Comparison of ENCODE assay signal across 24 mouse cellular contexts in genomic region chr9:60807996-60808395, GRCm38 (mm10). TPM values are rescaled to one million over a fixed set of nuclear protein-coding genes. Genes with fewer than 3 reads are reported as not detected.
A peak's percentile ranks its signal among the peaks of the same experiment; 100 is the strongest.
DNase-seq lines count a peak whose midpoint lies in the region; ATAC-seq and TF ChIP-seq lines count a peak whose summit lies in the region.
"Had no signal": no experiment of that assay in that cellular context is flagged by ENCODE, and none has a peak within 500 bp of the region (broad histone marks: within the 10 kb centered on the region; RNA-seq: fewer than 3 reads in every experiment).

No protein-coding gene starts in this region.

- H3K9me3 ChIP-seq in kidney, embryonic 16.5 days (ENCODE audit: low read length), result no peaks in the 10 kb centered on the region
- H3K9me3 ChIP-seq: embryonic facial prominence, embryonic 15.5 days; forebrain, embryonic 12.5 days had no signal

- peak; percentile 70 for DNase-seq in gastrocnemius, adult 2 months
- no peak for DNase-seq in gastrocnemius, postnatal 10 days
- DNase-seq in kidney, adult 2 months, result peak; percentile 30
- DNase-seq in thymus, adult 2 months, result no peak
- DNase-seq in thymus, postnatal 14 days, result no peak
- peak; percentile 40 for DNase-seq in skeletal muscle tissue, adult 2 months (ENCODE audit: low read depth, low spot score)
- no peak for DNase-seq in right cerebral cortex, postnatal 25 days
- DNase-seq: adrenal gland, adult 2 months; adrenal gland, postnatal 10 days; adrenal gland, postnatal 25 days; cerebellum, adult 11 months; cerebellum, adult 18-20 months; cerebellum, adult 8-10 months; cerebellum, adult 9-11 months; cerebellum, postnatal 14 days; cerebellum, postnatal 36 days; embryo, embryonic 11 days had no signal

- ATAC-seq in kidney, embryonic 16.5 days (ENCODE audit: low FRiP score, low TSS enrichment), result no peak
- ATAC-seq: forebrain, embryonic 14.5 days had no signal

- H3K4me2 ChIP-seq in kidney, embryonic 16.5 days (replicated peaks; ENCODE audit: low read depth, low read length), result no peak overlapping the region
- H3K4me2 ChIP-seq: embryonic facial prominence, embryonic 13.5 days; embryonic facial prominence, embryonic 15.5 days; forebrain, embryonic 12.5 days had no signal

- 64% methylated on average over 5 of the region's 5 CpGs for WGBS in kidney, adult 2 months
- WGBS in kidney, embryonic 16.5 days, result 83% methylated on average over 5 of the region's 5 CpGs
- WGBS in thymus, adult 2 months, result 12% methylated on average over 5 of the region's 5 CpGs

- no peak for TF ChIP-seq CTCF in gastrocnemius, adult 2 months (IDR thresholded peaks at IDR 0.05)
- TF ChIP-seq CTCF in kidney, adult 2 months (conservative IDR thresholded peaks at IDR 0.05; ENCODE audit: insufficient read depth, insufficient read length, low read depth, low read length), result no peak
- no peak for TF ChIP-seq CTCF in thymus, adult 2 months (IDR thresholded peaks at IDR 0.05; ENCODE audit: borderline replicate concordance, control insufficient read depth, extremely low read depth, insufficient read depth, low read length, poor library complexity)

- no peak overlapping the region for H3K9ac ChIP-seq in kidney, embryonic 16.5 days (replicated peaks; ENCODE audit: low read length)
- H3K9ac ChIP-seq: embryonic facial prominence, embryonic 13.5 days; embryonic facial prominence, embryonic 15.5 days; forebrain, embryonic 12.5 days had no signal

- intact Hi-C loops in gastrocnemius, adult 2 months (cut with DNase I), result no loop called here

- H3K4me1 ChIP-seq in kidney, adult 2 months (ENCODE audit: control insufficient read depth, insufficient read depth, low read length), result peaks cover 8% of the 10 kb centered on the region; the same call in 1 of the 2 replicates
- H3K4me1 ChIP-seq in kidney, embryonic 16.5 days (ENCODE audit: insufficient read depth, low read length), result peaks cover 4% of the 10 kb centered on the region
- peaks cover 12% of the 10 kb centered on the region for H3K4me1 ChIP-seq in thymus, adult 2 months (replicated peaks; ENCODE audit: control insufficient read depth, insufficient read depth, low read length)
- H3K4me1 ChIP-seq: embryonic facial prominence, embryonic 15.5 days had no signal

- no peak for TF ChIP-seq POLR2A in kidney, adult 2 months (IDR thresholded peaks at IDR 0.05; ENCODE audit: low read depth, low read length)
- TF ChIP-seq POLR2A in thymus, adult 2 months (IDR thresholded peaks at IDR 0.05; ENCODE audit: control insufficient read depth, extremely low read depth, insufficient read depth, low read length, poor library complexity), result no peak

- H3K36me3 ChIP-seq in kidney, adult 2 months (ENCODE audit: control insufficient read depth, insufficient read depth, low read length), result no peaks in the 10 kb centered on the region
- 0 out of 2 replicates have a peak, but pooled peaks cover 6% of the 10 kb centered on the region for H3K36me3 ChIP-seq in kidney, embryonic 16.5 days (ENCODE audit: insufficient read depth, low read length)
- H3K36me3 ChIP-seq in thymus, adult 2 months (ENCODE audit: control insufficient read depth, insufficient read depth, low read length), result no peaks in the 10 kb centered on the region
- H3K36me3 ChIP-seq: embryonic facial prominence, embryonic 15.5 days; forebrain, embryonic 12.5 days had no signal

- H3K27me3 ChIP-seq in kidney, adult 2 months (replicated peaks; ENCODE audit: control insufficient read depth, insufficient read depth, low read length), result no peaks in the 10 kb centered on the region
- no peaks in the 10 kb centered on the region for H3K27me3 ChIP-seq in kidney, embryonic 16.5 days (ENCODE audit: insufficient read depth, low read length)
- H3K27me3 ChIP-seq in thymus, adult 2 months (ENCODE audit: control insufficient read depth, insufficient read depth, low read length), result no peaks in the 10 kb centered on the region
- H3K27me3 ChIP-seq: embryonic facial prominence, embryonic 13.5 days; embryonic facial prominence, embryonic 15.5 days; forebrain, embryonic 12.5 days had no signal

- peak overlapping the region; percentile 54 for H3K27ac ChIP-seq in gastrocnemius, adult 2 months
- no peak overlapping the region for H3K27ac ChIP-seq in kidney, adult 2 months (ENCODE audit: insufficient read depth, low read depth, low read length)
- H3K27ac ChIP-seq in kidney, embryonic 16.5 days (ENCODE audit: low read length), result no peak overlapping the region
- H3K27ac ChIP-seq in thymus, adult 2 months (ENCODE audit: control insufficient read depth, insufficient read depth, low read length), result peak overlapping the region; percentile 4; the same call in 1 of the 2 replicates
- H3K27ac ChIP-seq: embryonic facial prominence, embryonic 13.5 days; embryonic facial prominence, embryonic 15.5 days; forebrain, embryonic 10.5 days; forebrain, embryonic 12.5 days had no signal

- H3K4me3 ChIP-seq in gastrocnemius, adult 2 months, result no peak overlapping the region
- H3K4me3 ChIP-seq in kidney, adult 2 months (ENCODE audit: insufficient read depth, low read depth, low read length), result no peak overlapping the region
- H3K4me3 ChIP-seq in kidney, embryonic 16.5 days (ENCODE audit: low read length), result no peak overlapping the region
- no peak overlapping the region for H3K4me3 ChIP-seq in thymus, adult 2 months (ENCODE audit: control insufficient read depth, insufficient read depth, low read length)
- H3K4me3 ChIP-seq: embryonic facial prominence, embryonic 13.5 days; embryonic facial prominence, embryonic 15.5 days; erythroblast, embryonic 14.5 days; forebrain, embryonic 10.5 days; forebrain, embryonic 12.5 days had no signal

RNA-seq across cellular contexts. Expression of gene Uaca, which starts 13.7 kb away (rescaled TPM):
- 100 to 1,000 TPM; 119 to 145 TPM for total RNA-seq in gastrocnemius, adult 2 months (2021)
- total RNA-seq in gastrocnemius, postnatal 10 days (2021), result 10 to 100 TPM; 84.9 to 90.4 TPM
- 13.5 and 16.4 TPM in 2 replicates for polyA plus RNA-seq in kidney, adult 2 months (2012; rRNA removed)
- 38.0 and 40.4 TPM in 2 replicates for polyA plus RNA-seq in kidney, embryonic 16.5 days (2015; fragmentation: Nextera tagmentation; extraction: Ambion mirVana)
- 2.3 and 2.9 TPM in 2 replicates for polyA plus RNA-seq in thymus, adult 2 months (2012; rRNA removed)
- polyA plus RNA-seq: erythroblast, embryonic 14.5 days had no signal

Comparison
In these comparisons a context has a peak if more than half of its experiments do, and no peak if none do; other contexts are left out.
1. DNase-seq: peak in gastrocnemius, adult 2 months (single experiment), kidney, adult 2 months (single experiment) and skeletal muscle tissue, adult 2 months (single experiment); none in gastrocnemius, postnatal 10 days (single experiment), thymus, adult 2 months (single experiment), thymus, postnatal 14 days (single experiment) and right cerebral cortex, postnatal 25 days (single experiment).
2. H3K27ac ChIP-seq: peak in gastrocnemius, adult 2 months (single experiment) and thymus, adult 2 months (single experiment); none in kidney, adult 2 months (single experiment) and kidney, embryonic 16.5 days (single experiment).